Mouse (Mus musculus) kidney, embryonic 14.5 days (tissue): ENCODE measurements around the gene Il12rb1. TPM values are rescaled to one million over a fixed set of nuclear protein-coding genes. Genes with fewer than 3 reads are reported as not detected.

Experiments
- ATAC-seq: fragments of 200-750 bp; cut with Nextera tagmentation; 2 replicates; pipeline ENCODE4 v1.8.0; 2017; ENCODE audit warnings: moderate number of reproducible peaks, mild to moderate bottlenecking, moderate TSS enrichment, moderate library complexity; ENCODE audit not compliant: low FRiP score, low TSS enrichment
- H3K27ac ChIP-seq: fragments of 300-500 bp; sonication (generic); 2 replicates; pipeline ENCODE4 v1.5.1; 2014; ENCODE audit warnings: low read depth, mild to moderate bottlenecking, low read length, moderate library complexity, mixed read lengths
- H3K27me3 ChIP-seq: fragments of 300-500 bp; sonication (generic); 2 replicates; pipeline ENCODE4 v1.6.1; 2014; ENCODE audit warnings: mild to moderate bottlenecking, low read length; ENCODE audit not compliant: control insufficient read depth, insufficient read depth
- H3K36me3 ChIP-seq: fragments of 300-500 bp; sonication (generic); 2 replicates; pipeline ENCODE4 v1.6.1; 2014; ENCODE audit warnings: low read length, mixed read lengths; ENCODE audit not compliant: control insufficient read depth, insufficient read depth
- H3K4me1 ChIP-seq: fragments of 300-500 bp; sonication (generic); 2 replicates; pipeline ENCODE4 v1.6.1; 2014; ENCODE audit warnings: low read length, mixed read lengths; ENCODE audit not compliant: control insufficient read depth, insufficient read depth
- H3K4me2 ChIP-seq: fragments of 300-500 bp; sonication (generic); replicated peaks from 2 replicates; pipeline ENCODE4 v1.6.1; 2014; ENCODE audit warnings: low read depth, mild to moderate bottlenecking, low read length
- H3K4me3 ChIP-seq: fragments of 300-500 bp; sonication (generic); 2 replicates; pipeline ENCODE4 v1.5.1; 2014; ENCODE audit warnings: mild to moderate bottlenecking, low read length
- H3K9ac ChIP-seq: fragments of 300-500 bp; sonication (generic); 2 replicates; pipeline ENCODE4 v1.6.1; 2014; ENCODE audit warnings: low read depth, mild to moderate bottlenecking, low read length, moderate library complexity
- H3K9me3 ChIP-seq: fragments of 300-500 bp; sonication (generic); 2 replicates; pipeline ENCODE4 v1.6.1; 2016; ENCODE audit warnings: low read length; ENCODE audit not compliant: control insufficient read depth
- WGBS: fragments of 180-500 bp; shearing (Covaris S2); extraction: QIAGEN DNeasy Blood & Tissue Kit; methylation state at CpG from one replicate; pipeline ENCODE4 v1.1.7; 2014; 5-methylcytosine and 5-hydroxymethylcytosine counted together
- microRNA-seq: library from miRNA; unstranded; fragments of <30 nt; microRNA quantifications from one replicate; pipeline ENCODE4, GENCODE M21; 2016
- polyA plus RNA-seq: library from polyadenylated mRNA; unstranded; fragments of >200 nt; fragmentation: Nextera tagmentation; extraction: Ambion mirVana; gene quantifications from 2 replicates; pipeline ENCODE4 v1.2.1, GENCODE M21; 2014

Il12rb1 gene
- polyA plus RNA-seq, 1 experiment from 2014 or later = not detected

GRCm38 (mm10) chr8:70866001-70866520 lies 57.8 kb downstream of the Il12rb1 start:
- Histone ChIP-seq H3K9me3 (no peaks in the 10 kb centered on the region), H3K36me3 (peaks cover 6% of the 10 kb centered on the region; the same call in 1 of the 2 replicates), H3K4me1 (peaks cover 38% of the 10 kb centered on the region), H3K4me2 (peak overlapping the region; percentile 83), H3K9ac (no peak overlapping the region), H3K27me3 (peaks cover 34% of the 10 kb centered on the region), H3K27ac (peak overlapping the region; percentile 85), H3K4me3 (peak overlapping the region; percentile 49)
- ATAC-seq = peak; percentile 0; the same call in 1 of the 2 replicates
- WGBS = 9% methylated on average over 12 of the region's 12 CpGs

GRCm38 (mm10) chr8:70866566-70866965 lies 58.3 kb downstream of the Il12rb1 start:
- no peak overlapping the region for H3K4me2 ChIP-seq
- H3K36me3 ChIP-seq = peaks cover 6% of the 10 kb centered on the region; the same call in 1 of the 2 replicates
- H3K27me3 ChIP-seq = peaks cover 30% of the 10 kb centered on the region
- H3K27ac ChIP-seq = no peak overlapping the region; the same call in 1 of the 2 replicates
- peaks cover 38% of the 10 kb centered on the region for H3K4me1 ChIP-seq
- no peak for ATAC-seq
- no peak overlapping the region for H3K9ac ChIP-seq
- H3K9me3 ChIP-seq = no peaks in the 10 kb centered on the region
- WGBS = 85% methylated on average over 7 of the region's 7 CpGs
- H3K4me3 ChIP-seq = no peak overlapping the region

- WGBS = 18% methylated on average over 40 of the region's 40 CpGs
- peak overlapping the region; percentile 8; the same call in 1 of the 2 replicates for H3K4me3 ChIP-seq
- no peak for ATAC-seq
- peak overlapping the region; percentile 9; the same call in 1 of the 2 replicates for H3K9ac ChIP-seq
- peaks cover 34% of the 10 kb centered on the region for H3K4me1 ChIP-seq
- H3K4me2 ChIP-seq = peak overlapping the region; percentile 23
- H3K27me3 ChIP-seq = peaks cover 9% of the 10 kb centered on the region
- H3K9me3 ChIP-seq = no peaks in the 10 kb centered on the region
- H3K27ac ChIP-seq = no peak overlapping the region
- H3K36me3 ChIP-seq = peaks cover 6% of the 10 kb centered on the region; the same call in 1 of the 2 replicates
These were observed 60.4 kb downstream of the Il12rb1 start for GRCm38 (mm10) chr8:70868559-70869198.

GRCm38 (mm10) chr8:70869199-70869571 lies 60.9 kb downstream of the Il12rb1 start:
- Histone ChIP-seq H3K9ac (no peak overlapping the region), H3K4me2 (no peak overlapping the region; the same call in 1 of the 2 replicates), H3K27me3 (peaks cover 4% of the 10 kb centered on the region), H3K9me3 (no peaks in the 10 kb centered on the region), H3K4me3 (no peak overlapping the region), H3K36me3 (peaks cover 6% of the 10 kb centered on the region; the same call in 1 of the 2 replicates), H3K27ac (no peak overlapping the region; the same call in 1 of the 2 replicates), H3K4me1 (peaks cover 29% of the 10 kb centered on the region)
- no peak for ATAC-seq
- 47% methylated on average over 5 of the region's 5 CpGs for WGBS

GRCm38 (mm10) chr8:70869601-70870041 lies 61.4 kb downstream of the Il12rb1 start:
- Histone ChIP-seq H3K9ac (no peak overlapping the region), H3K4me3 (no peak overlapping the region), H3K27me3 (no peaks in the 10 kb centered on the region; the same call in 1 of the 2 replicates), H3K4me2 (no peak overlapping the region), H3K27ac (no peak overlapping the region), H3K4me1 (peaks cover 24% of the 10 kb centered on the region), H3K36me3 (peaks cover 6% of the 10 kb centered on the region; the same call in 1 of the 2 replicates), H3K9me3 (no peaks in the 10 kb centered on the region)
- ATAC-seq = 0 out of 2 replicates have a peak, but pooled peaks have one; percentile 14
- WGBS = 51% methylated on average over 16 of the region's 16 CpGs

Small RNAs within 50 kb of the gene (microRNA-seq; reads per million reads assigned to microRNA genes)
- gene Mir7240 = not detected

Other genes with a start within 250 kb of the Il12rb1 start
- gene Isyna1, start 214.1 kb upstream of the Il12rb1 start, polyA plus RNA-seq = 102 and 118 TPM in 2 replicates
- gene Ssbp4, start 199.6 kb upstream of the Il12rb1 start, polyA plus RNA-seq = 172 and 220 TPM in 2 replicates
- 1.1 and 1.4 TPM in 2 replicates for gene Lrrc25, start 192.3 kb upstream of the Il12rb1 start, polyA plus RNA-seq
- gene Gdf15, start 176.0 kb upstream of the Il12rb1 start, polyA plus RNA-seq = 0.31 and 0.41 TPM in 2 replicates
- 62.2 and 62.6 TPM in 2 replicates for gene Pgpep1, start 148.1 kb upstream of the Il12rb1 start, polyA plus RNA-seq
- 353 and 447 TPM in 2 replicates for gene Lsm4, start 135.2 kb upstream of the Il12rb1 start, polyA plus RNA-seq
- gene Jund, start 109.5 kb upstream of the Il12rb1 start, polyA plus RNA-seq = 95.1 and 117 TPM in 2 replicates
- 0.12 TPM in 1 of 2 replicates, not detected in the other for gene Iqcn, start 105.0 kb upstream of the Il12rb1 start, polyA plus RNA-seq
- 0.23 and 0.73 TPM in 2 replicates for gene Gm3336, start 89.9 kb upstream of the Il12rb1 start, polyA plus RNA-seq
- 2.5 and 4.0 TPM in 2 replicates for gene Pde4c, start 84.7 kb upstream of the Il12rb1 start, polyA plus RNA-seq
- 14.3 and 16.4 TPM in 2 replicates for gene Rab3a, start 53.8 kb upstream of the Il12rb1 start, polyA plus RNA-seq
- 47.9 and 52.7 TPM in 2 replicates for gene Mpv17l2, start 47.5 kb upstream of the Il12rb1 start, polyA plus RNA-seq
- 33.3 and 49.1 TPM in 2 replicates for gene Pik3r2, start 31.7 kb upstream of the Il12rb1 start, polyA plus RNA-seq
- gene Mast3, start 3.4 kb upstream of the Il12rb1 start, polyA plus RNA-seq = 13.4 and 17.2 TPM in 2 replicates
- 4.7 and 5.7 TPM in 2 replicates for gene Arrdc2, start 31.3 kb downstream of the Il12rb1 start, polyA plus RNA-seq
- 2.5 and 2.6 TPM in 2 replicates for gene Kcnn1, start 54.8 kb downstream of the Il12rb1 start, polyA plus RNA-seq
- 117 and 142 TPM in 2 replicates for gene Ccdc124, start 65.5 kb downstream of the Il12rb1 start, polyA plus RNA-seq
- 0.09 and 0.19 TPM in 2 replicates for gene Slc5a5, start 84.3 kb downstream of the Il12rb1 start, polyA plus RNA-seq
- 5,375 and 6,285 TPM in 2 replicates for gene Rpl18a, start 89.0 kb downstream of the Il12rb1 start, polyA plus RNA-seq
- 32.1 and 43.4 TPM in 2 replicates for gene Map1s, start 97.5 kb downstream of the Il12rb1 start, polyA plus RNA-seq